Mouse (Mus musculus): Measurements from ENCODE around the gene Rbm20. TPM values are rescaled to one million over a fixed set of nuclear protein-coding genes. Genes with fewer than 3 reads are reported as not detected.
A peak's percentile ranks its signal among the peaks of the same experiment; 100 is the strongest.

The Rbm20 gene
- polyA plus RNA-seq, 1 experiment, result not detected

DNA sequence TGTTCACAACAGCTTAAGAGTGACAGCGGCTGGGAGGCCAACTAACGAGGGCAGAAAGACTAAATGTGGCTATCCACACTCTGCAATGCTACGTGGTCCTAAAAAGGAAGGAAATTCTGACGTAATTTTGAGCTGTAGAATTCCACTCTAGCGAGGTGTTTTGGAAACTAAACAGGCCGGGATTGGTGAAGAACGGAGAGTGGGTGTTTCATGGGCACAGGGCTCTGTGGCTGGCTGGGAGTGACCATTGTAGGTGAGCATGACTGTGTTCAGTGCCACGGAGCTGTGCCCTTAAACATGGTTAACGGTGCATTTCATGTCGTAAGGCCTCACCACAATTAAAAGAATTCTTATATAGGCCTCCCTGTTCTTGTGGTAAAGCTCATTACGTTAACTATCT, 139.1 kb downstream of the Rbm20 start:
- Histone ChIP-seq H3K4me1 (ENCODE audit: control insufficient read depth, insufficient read depth, low read length) (peaks cover 7% of the 10 kb centered on the region), H3K4me3 (ENCODE audit: insufficient read depth, low read length) (no peak overlapping the region), H3K27ac (ENCODE audit: insufficient read depth, low read depth, low read length) (no peak overlapping the region)
- TF ChIP-seq CTCF (IDR thresholded peaks at IDR 0.05; ENCODE audit: low read depth, low read length), result no peak
- no peak for TF ChIP-seq POLR2A (IDR thresholded peaks at IDR 0.05; ENCODE audit: borderline replicate concordance, low read depth, low read length)

DNA sequence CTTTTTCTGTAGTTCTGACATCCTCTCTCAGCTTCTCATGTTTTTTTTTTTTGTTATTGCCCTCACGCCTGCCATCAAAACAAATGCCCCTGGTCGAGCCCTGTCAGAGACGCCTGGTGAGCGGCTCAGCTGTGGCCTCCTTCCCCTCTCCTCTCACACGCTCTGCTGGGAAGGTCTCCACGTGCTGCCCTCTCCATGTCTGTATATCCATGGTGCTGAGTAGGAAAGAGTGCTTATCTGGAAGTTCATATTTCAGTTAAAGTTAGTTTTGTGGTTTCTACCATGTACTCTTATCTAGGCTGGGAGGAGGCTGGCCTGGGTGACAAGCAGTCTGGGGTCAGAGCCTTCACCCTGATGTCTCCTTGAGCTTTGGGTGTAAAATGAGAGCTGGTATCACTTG, 142.2 kb downstream of the Rbm20 start:
- H3K27ac ChIP-seq (ENCODE audit: insufficient read depth, low read depth, low read length), result no peak overlapping the region
- H3K4me3 ChIP-seq (ENCODE audit: insufficient read depth, low read length), result no peak overlapping the region
- peaks cover 9% of the 10 kb centered on the region for H3K4me1 ChIP-seq (ENCODE audit: control insufficient read depth, insufficient read depth, low read length)
- no peak for TF ChIP-seq CTCF (IDR thresholded peaks at IDR 0.05; ENCODE audit: low read depth, low read length)
- TF ChIP-seq POLR2A (IDR thresholded peaks at IDR 0.05; ENCODE audit: borderline replicate concordance, low read depth, low read length), result no peak

DNA sequence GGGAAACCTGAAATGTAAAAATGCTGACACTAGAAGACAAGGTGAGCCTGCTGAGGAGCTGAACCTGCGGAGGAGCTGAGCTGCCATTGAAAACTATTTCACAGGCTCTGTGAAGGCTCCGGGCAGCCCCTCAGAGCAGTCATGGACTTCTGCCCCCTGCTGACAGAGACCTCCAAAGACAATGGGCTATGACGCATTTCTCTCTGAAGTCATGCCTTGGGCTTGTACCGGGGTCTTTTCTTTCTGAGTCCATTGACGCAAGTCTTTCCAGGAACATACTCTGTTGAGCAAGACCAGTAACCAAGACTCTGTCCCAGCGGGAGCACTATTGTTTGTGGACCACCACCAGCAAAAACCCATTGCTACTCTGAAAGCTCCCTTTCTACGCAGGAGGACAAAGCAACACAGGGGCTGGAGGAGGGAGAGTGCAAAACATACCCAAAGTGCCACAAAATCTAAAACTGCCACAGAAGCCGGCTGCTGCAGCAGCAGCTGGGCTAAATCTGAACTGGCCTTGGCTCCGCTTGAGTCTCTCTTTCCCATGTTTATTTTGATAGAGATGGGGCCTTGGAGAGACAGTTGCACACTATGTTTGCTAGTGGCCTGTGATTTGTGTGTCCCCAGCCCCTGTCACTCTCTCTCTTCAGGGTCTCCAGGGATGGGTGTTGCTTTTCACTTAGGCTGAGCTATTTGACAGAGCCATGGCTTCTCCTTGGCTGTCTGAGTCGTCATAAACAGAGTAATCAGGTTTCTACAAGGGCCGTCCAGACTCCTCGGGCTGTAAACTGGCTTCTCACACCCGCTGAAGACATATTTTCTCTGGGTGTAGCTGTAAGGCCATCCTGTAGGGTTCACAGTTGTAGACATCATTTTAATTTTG, 144.4 kb downstream of the Rbm20 start:
- H3K27ac ChIP-seq (ENCODE audit: insufficient read depth, low read depth, low read length), result no peak overlapping the region
- H3K4me3 ChIP-seq (ENCODE audit: insufficient read depth, low read length), result no peak overlapping the region

DNA sequence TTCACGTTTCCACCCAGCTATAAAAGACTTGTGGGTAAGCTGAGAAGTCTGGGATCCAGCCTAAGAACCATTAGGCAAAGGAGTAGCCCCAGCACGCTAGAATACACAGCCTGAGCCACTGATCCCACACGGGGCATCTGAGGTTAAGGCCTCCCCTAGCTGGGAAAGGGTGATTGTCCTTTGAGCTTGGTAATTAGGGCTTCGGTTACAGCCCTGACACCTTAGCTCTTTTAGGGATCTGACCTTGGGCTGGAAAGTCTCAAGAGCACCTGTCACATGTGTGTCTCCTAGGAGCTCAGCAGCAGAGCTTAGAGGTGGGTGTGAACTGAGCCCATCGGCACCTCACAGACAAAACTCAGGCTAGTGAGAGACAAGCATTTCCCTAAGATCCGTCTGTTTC, 146.7 kb downstream of the Rbm20 start:
- Histone ChIP-seq H3K4me1 (ENCODE audit: control insufficient read depth, insufficient read depth, low read length) (0 out of 2 replicates have a peak, but pooled peaks cover 2% of the 10 kb centered on the region), H3K4me3 (ENCODE audit: insufficient read depth, low read length) (peak overlapping the region; percentile 27), H3K27ac (ENCODE audit: insufficient read depth, low read depth, low read length) (no peak overlapping the region)
- TF ChIP-seq CTCF (IDR thresholded peaks at IDR 0.05; ENCODE audit: low read depth, low read length) (no peak), POLR2A (IDR thresholded peaks at IDR 0.05; ENCODE audit: borderline replicate concordance, low read depth, low read length) (no peak)

More for the DNA sequence above, 144.4 kb downstream of the Rbm20 start:
- peaks cover 2% of the 10 kb centered on the region; the same call in 1 of the 2 replicates for H3K4me1 ChIP-seq (ENCODE audit: control insufficient read depth, insufficient read depth, low read length)
- TF ChIP-seq CTCF (IDR thresholded peaks at IDR 0.05; ENCODE audit: low read depth, low read length) (no peak), POLR2A (IDR thresholded peaks at IDR 0.05; ENCODE audit: borderline replicate concordance, low read depth, low read length) (no peak)

DNA sequence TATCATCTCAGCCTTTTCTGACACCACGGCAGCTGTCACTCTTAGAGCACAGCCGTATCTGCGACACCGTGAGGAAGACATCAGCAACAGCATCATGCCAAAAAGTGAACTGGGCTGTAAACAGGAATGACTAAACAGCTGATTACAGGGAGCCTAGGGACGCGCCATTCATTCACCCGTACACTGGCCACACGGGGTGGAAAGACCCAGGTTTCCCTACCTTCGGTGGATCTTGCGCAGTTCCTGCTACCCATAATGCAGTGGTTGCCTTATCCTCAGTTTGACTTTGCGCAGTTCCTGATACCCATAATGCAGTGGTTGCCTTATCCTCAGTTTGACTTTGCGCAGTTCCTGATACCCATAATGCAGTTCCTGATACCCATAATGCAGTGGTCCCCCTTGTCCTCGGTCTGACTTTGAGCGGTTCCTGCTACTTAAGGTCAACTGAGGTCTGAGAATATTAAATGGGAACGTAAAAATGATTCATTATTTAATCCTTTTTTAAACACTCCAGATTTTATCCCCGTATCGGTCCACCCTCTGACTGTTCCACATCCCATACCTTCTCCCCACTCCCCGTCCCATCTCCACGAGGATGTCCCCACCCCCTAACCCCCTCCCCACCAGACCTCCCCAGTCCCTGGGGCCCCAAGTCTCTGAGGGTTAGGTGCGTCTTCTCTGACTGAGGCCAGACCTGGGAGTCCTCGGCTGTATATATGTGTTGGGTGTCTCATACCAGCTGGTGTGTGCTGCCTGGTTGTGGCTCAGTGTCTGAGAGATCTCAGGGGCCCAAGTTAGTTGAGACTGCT, 148.0 kb downstream of the Rbm20 start:
- H3K4me1 ChIP-seq (ENCODE audit: control insufficient read depth, insufficient read depth, low read length), result 0 out of 2 replicates have a peak, but pooled peaks cover 2% of the 10 kb centered on the region
- peak overlapping the region; percentile 27 for H3K27ac ChIP-seq (ENCODE audit: insufficient read depth, low read depth, low read length)
- H3K4me3 ChIP-seq (ENCODE audit: insufficient read depth, low read length), result peak overlapping the region; percentile 60
- no peak for TF ChIP-seq POLR2A (IDR thresholded peaks at IDR 0.05; ENCODE audit: borderline replicate concordance, low read depth, low read length)
- no peak for TF ChIP-seq CTCF (IDR thresholded peaks at IDR 0.05; ENCODE audit: low read depth, low read length)

DNA sequence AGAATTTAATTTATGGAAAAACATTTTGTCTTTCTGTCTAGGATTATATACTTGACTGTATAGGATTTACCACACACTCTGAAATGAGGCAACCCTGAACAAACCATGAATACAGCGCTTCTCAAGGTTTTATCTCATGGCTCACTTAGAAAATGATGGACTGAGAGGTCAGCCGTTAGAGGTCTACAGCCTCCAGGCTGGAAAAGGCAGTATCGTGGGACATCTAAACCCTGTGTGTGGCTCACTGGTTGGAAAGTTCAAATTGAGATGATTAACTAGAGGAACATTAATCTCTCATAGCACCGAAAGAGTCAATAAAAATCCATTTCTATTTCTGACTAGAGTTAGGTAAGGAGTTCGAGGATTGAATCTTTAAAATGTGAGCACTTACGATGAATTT, 152.9 kb downstream of the Rbm20 start:
- TF ChIP-seq CTCF (IDR thresholded peaks at IDR 0.05; ENCODE audit: low read depth, low read length) (no peak), POLR2A (IDR thresholded peaks at IDR 0.05; ENCODE audit: borderline replicate concordance, low read depth, low read length) (no peak)
- no peak overlapping the region for H3K27ac ChIP-seq (ENCODE audit: insufficient read depth, low read depth, low read length)
- no peaks in the 10 kb centered on the region for H3K4me1 ChIP-seq (ENCODE audit: control insufficient read depth, insufficient read depth, low read length)
- no peak overlapping the region for H3K4me3 ChIP-seq (ENCODE audit: insufficient read depth, low read length)

DNA sequence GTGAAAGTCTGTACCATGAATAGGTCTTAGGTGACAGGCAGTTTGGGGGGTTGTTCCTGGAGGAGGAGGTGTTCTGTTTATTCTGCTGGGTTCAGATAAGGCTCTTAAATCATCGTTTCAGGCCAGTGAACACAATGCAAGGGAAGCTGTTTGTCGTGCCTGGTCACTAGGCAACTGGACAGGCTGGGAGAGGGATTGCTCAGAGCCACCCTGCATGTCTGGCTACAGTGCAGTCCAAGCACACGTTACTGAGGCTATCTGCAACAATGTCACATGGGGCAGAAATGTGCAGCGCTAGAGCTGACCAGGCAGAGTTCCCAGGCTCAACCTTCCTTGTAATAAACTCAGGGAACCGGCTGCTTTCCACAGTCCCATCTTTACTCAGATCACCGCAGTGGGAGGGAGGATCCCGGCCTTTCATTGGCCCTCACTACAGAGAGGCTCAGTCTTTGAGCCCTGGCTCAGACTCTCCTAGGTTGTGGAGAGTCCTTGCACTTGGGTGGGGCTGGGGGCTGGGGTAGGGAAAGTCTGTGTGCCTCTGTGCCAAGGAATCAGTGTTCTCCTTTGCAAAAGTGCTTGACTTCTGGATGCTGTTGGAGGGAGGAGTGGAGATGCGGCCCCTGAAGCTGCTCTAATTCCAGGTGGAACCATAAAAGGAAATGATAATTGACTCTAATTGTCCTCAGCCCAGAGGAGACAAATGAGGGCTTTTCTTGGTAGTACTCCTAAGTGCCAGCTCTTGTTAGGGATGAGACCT, 153.5 kb downstream of the Rbm20 start:
- Histone ChIP-seq H3K4me3 (ENCODE audit: insufficient read depth, low read length) (no peak overlapping the region), H3K4me1 (ENCODE audit: control insufficient read depth, insufficient read depth, low read length) (no peaks in the 10 kb centered on the region), H3K27ac (ENCODE audit: insufficient read depth, low read depth, low read length) (no peak overlapping the region)
- TF ChIP-seq CTCF (IDR thresholded peaks at IDR 0.05; ENCODE audit: low read depth, low read length) (no peak), POLR2A (IDR thresholded peaks at IDR 0.05; ENCODE audit: borderline replicate concordance, low read depth, low read length) (no peak)

DNA sequence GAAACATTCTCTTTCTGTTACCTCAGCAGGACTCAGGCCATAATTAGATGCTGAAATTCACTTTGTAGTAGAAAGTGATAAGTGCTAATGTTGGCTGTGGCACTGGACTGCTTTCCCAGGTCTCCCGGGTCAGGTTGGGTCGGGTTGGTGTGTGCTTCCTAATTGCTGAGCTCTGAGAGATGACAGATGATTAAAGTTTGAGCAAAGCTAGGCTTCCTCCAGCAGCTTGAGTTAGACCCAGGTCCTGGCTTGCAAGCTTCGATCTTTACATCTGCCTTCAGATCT, 154.0 kb downstream of the Rbm20 start:
- Histone ChIP-seq H3K4me3 (ENCODE audit: insufficient read depth, low read length) (no peak overlapping the region), H3K4me1 (ENCODE audit: control insufficient read depth, insufficient read depth, low read length) (no peaks in the 10 kb centered on the region), H3K27ac (ENCODE audit: insufficient read depth, low read depth, low read length) (no peak overlapping the region)
- no peak for TF ChIP-seq CTCF (IDR thresholded peaks at IDR 0.05; ENCODE audit: low read depth, low read length)
- TF ChIP-seq POLR2A (IDR thresholded peaks at IDR 0.05; ENCODE audit: borderline replicate concordance, low read depth, low read length), result no peak

DNA sequence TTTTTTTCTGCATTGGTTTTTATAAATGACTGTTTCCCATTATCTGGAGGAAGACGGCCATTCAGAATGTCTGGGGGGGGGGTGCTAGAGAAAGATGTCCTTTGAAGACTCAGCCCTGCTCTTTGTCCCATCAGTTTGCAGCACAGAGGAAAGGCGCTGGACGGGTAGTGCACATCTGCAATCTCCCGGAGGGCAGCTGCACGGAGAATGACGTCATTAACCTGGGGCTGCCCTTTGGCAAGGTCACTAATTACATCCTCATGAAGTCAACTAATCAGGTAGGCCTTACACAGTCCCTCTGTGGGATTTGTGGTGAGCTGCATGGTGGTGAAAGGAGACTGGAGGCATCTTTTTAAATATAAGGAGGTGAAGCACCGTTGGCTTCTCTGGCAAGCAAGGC, 155.4 kb downstream of the Rbm20 start:
- H3K27ac ChIP-seq (ENCODE audit: insufficient read depth, low read depth, low read length), result no peak overlapping the region
- TF ChIP-seq POLR2A (IDR thresholded peaks at IDR 0.05; ENCODE audit: borderline replicate concordance, low read depth, low read length) (no peak), CTCF (IDR thresholded peaks at IDR 0.05; ENCODE audit: low read depth, low read length) (no peak)
- no peak overlapping the region for H3K4me3 ChIP-seq (ENCODE audit: insufficient read depth, low read length)
- no peaks in the 10 kb centered on the region for H3K4me1 ChIP-seq (ENCODE audit: control insufficient read depth, insufficient read depth, low read length)

Data from bone marrow macrophage, adult 2 months (primary cell).